Mouse (Mus musculus) left cerebral cortex, adult 2 months (tissue): Measurements from ENCODE around the gene Pax2. TPM values are rescaled to one million over a fixed set of nuclear protein-coding genes. Genes with fewer than 3 reads are reported as not detected.

Source experiments
- DNase-seq, 2 experiments: peaks; one replicate each; pipeline ENCODE4 v3.0.0; 2021 to 2022; ENCODE audit warnings: low spot score in 2 of 2, mixed read lengths in 1 of 2; ENCODE audit errors: extremely low spot score in 1 of 2
- H3K27ac ChIP-seq: fragments of 200-600 bp; 2 replicates; pipeline ENCODE4 v1.8.1; 2022
- H3K4me3 ChIP-seq: fragments of 200-600 bp; 2 replicates; pipeline ENCODE4 v1.8.1; 2022
- CTCF ChIP-seq: fragments of 200-600 bp; IDR thresholded peaks from 2 replicates; pipeline ENCODE4 v1.8.1; 2022; ENCODE audit warnings: antibody characterized with exemption, mild to moderate bottlenecking, moderate library complexity
- intact Hi-C: fragments of 180-260 bp; cut with DNase I; formaldehyde crosslinking; loops from one replicate; pipeline ENCODE4 v1.15.1; 2025
- microRNA-seq, 2 experiments: library from miRNA; unstranded; fragments of <30 nt; microRNA quantifications; one replicate each; pipeline ENCODE4 v1.2.0; 2021
- total RNA-seq, 2 experiments: library from RNA; stranded (reverse); gene quantifications; 2 replicates each; pipeline ENCODE4 v1.2.3; 2021

Pax2 gene
- total RNA-seq, 2 experiments from 2014 or later = 0.14 to 0.28 TPM

DNA sequence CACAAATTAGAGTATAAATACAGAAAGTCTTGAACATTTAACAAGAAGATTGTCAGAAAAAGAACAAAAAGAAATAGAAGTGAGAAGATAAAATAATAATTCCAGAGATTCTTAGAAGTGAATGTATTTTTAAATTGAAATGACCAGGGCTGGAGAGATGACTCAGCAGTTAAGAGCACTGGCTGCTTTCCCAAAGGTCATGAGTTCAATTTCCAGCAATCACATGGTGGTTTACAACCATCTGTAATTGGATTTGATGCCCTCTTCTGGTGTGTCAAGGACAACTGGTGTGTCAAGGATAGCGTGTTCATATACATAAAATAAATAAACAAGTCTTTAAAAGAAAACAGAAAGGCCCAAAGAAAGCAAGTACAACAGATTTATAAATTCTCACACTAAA is 102.8 kb downstream of the Pax2 start:
- DNase-seq = no peak
- Histone ChIP-seq H3K27ac (no peak overlapping the region), H3K4me3 (no peak overlapping the region)
- intact Hi-C loops = no loop called here
- no peak for TF ChIP-seq CTCF

DNA sequence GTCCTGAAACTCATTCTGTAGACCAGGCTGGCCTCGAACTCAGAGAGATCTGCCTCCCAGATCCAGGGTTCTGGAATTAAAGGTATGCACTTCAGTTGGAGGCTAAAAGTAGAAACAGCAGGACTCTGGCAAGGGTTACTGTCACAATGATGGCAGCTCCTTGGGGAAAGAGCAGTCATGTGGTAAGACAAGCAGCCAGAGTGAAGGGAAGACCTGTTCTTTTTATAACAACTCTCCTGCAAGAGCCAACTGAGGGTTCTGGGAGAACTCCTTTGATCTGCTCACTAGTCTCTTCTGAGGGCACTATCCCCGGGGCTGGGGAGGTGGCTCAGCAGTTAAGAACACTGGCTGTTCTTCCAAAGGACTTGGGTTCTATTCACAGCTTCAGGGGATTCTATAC is 112.9 kb downstream of the Pax2 start:
- no peak for DNase-seq
- no peak overlapping the region for H3K4me3 ChIP-seq
- no peak overlapping the region for H3K27ac ChIP-seq
- no peak for TF ChIP-seq CTCF
- intact Hi-C loops = no loop called here

DNA sequence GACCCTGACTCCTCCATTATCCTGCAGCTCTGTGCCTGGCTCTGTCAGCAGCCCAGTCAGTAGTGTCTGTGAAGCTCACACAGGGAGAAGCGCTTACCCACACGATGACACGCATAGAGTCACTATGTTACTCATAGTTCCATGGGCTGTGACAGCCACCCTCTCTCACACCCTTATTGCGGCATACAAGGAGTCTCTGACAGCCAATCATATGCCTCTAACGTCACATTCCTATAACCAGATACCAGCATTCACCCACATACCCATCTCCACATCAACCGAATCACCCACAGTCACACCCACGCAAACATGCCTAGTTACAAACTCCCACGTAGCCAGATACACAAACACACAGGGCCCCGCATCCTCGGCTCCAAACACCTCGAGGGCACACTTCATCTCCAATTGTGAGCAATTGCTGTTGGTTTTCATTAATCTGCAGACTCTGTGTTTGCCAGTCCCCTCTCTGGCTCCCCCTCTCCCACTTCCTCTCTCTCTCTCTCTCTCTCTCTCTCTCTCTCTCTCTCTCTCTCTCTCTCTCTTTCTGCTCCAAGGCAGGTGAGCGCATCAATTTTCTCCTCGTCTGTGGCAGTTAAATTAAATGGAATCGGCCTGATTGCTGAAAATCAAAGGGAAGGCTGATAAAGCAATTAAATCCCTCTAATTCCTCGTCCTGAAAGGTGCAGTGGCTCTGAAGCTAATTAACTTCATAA is 118.5 kb downstream of the Pax2 start:
- intact Hi-C loops = no loop called here
- no peak for TF ChIP-seq CTCF
- DNase-seq = no peak
- Histone ChIP-seq H3K27ac (no peak overlapping the region), H3K4me3 (no peak overlapping the region)

DNA sequence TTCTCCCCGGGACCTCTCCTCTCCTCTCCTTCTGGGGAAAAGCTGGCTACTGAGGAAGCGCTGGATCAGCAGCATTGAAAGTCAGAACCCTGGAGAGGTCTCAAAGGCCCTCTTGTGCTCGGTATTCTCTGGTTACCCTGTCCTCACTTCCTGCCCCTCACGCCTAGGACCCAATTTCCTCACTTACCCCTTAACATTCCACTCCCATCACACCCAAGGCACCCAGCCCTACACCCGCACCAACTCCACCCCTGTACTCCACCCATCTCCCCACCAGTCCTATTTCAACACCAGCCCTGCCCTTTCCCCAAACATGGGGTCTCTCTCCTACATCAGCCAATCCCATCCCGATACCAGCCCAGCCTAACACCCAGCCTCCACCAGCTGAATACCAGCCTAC is 119.1 kb downstream of the Pax2 start:
- intact Hi-C loops = no loop called here
- no peak for DNase-seq
- Histone ChIP-seq H3K4me3 (no peak overlapping the region), H3K27ac (no peak overlapping the region)
- TF ChIP-seq CTCF = no peak

DNA sequence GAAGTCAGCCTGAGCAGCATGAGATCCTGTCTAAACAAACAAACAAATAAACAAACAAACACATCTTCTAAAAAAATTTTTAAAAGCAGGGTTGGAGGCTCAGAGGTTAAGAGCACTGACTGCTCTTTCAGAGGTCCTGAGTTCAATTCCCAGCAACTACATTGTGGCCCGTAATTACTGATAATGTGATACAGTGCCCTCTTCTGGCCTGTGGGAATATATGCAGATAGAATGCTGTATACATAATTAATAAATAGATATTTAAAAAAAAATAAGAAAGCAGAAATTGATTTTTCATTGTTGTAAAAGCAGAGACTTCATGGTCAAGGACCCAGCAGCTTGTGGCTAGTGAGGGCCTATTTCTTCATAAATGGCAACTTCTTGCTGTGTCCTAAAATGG is 119.9 kb downstream of the Pax2 start:
- Histone ChIP-seq H3K4me3 (no peak overlapping the region), H3K27ac (no peak overlapping the region)
- intact Hi-C loops = no loop called here
- peak; percentile 5 for TF ChIP-seq CTCF
- no peak for DNase-seq

DNA sequence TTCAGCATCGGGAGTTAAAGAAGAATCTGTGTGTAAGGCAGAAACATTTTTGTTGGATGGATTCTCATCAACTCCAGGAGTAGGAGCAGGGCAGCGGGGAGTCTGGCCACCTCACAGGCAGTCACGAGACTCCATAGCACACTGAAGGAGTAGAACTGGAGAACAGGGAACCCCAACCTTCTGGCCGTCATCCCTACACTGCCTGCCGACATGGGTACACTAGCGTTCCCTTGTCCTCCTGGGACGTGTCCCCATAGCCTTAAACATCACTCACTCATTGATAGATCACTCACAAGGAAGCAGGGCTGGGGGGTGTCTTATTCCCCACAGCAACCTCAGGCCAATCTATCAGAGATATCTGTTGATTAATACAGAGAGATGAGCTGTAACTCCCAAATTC is 120.7 kb downstream of the Pax2 start:
- intact Hi-C loops = no loop called here
- no peak for TF ChIP-seq CTCF
- Histone ChIP-seq H3K4me3 (no peak overlapping the region), H3K27ac (no peak overlapping the region)
- DNase-seq = no peak

DNA sequence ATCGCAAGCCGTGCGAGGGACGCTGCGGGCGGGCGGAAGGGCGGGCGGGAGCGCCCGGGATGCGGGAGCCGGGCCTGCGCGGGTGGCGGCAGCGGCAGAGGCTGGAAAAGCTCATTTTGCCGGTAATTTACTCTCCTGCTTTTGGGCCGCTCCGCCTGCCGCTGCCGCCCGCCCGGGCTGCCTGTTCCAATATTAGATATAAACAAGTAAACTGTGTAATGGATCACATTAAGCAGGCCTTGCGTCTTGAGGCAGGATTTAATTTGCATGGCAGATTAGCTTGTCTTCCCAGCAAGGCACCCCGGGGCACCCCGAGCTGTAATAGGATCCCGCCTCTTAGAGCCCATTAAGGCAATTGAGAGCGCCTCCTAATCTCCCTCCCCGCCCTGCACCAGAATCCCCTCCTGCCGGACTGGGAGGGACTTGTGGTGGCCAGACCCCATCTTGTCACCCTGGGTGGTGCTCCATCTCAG is 126.7 kb downstream of the Pax2 start:
- no peak for DNase-seq
- Histone ChIP-seq H3K27ac (no peak overlapping the region), H3K4me3 (peak overlapping the region; percentile 37)
- TF ChIP-seq CTCF = no peak
- intact Hi-C loops = no loop called here

DNA sequence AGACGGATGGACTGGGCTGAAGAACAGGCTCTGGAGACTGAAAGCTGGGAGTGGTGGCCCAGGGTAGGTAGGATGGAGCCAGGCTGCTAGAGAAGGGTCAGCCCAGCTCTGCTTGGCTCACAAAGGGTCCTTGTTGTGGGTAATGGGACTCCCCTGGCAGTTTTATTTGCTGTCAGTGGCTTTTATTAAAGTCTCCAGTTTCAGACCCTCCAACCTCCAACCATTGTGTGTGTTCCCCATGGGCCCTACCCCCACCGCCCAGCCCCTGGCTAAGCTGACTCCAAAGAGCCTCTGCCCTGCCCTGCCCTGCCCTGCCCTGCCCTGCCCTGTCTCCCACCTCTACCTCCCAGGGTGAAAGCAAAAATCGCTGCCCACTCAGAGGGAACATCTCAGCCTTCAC is 128.5 kb downstream of the Pax2 start:
- DNase-seq = no peak
- no peak for TF ChIP-seq CTCF
- Histone ChIP-seq H3K4me3 (no peak overlapping the region), H3K27ac (no peak overlapping the region)
- intact Hi-C loops = no loop called here

DNA sequence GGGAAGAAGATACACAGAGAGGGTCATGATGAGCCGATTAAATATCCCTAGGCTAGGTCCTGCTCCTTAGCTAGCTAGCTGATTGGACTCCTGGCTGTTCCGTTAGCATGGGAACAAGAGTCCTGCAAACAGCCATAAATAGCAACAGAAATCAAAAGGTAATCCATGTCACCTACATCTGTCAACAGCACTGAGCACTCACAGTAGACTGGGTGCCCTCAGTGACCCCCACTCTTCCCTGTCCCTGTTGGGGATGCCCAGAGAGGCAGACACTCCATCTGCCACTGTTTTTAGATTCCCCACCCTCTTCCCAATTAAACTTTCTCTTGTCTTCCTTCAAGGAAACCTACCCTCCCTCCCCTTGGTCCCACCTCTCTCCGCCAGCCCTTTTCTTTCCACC is 130.6 kb downstream of the Pax2 start:
- no peak for DNase-seq
- intact Hi-C loops = no loop called here
- Histone ChIP-seq H3K27ac (no peak overlapping the region), H3K4me3 (no peak overlapping the region)
- no peak for TF ChIP-seq CTCF

Small RNA genes lying within 50 kb of the gene (microRNA-seq; reads per million reads assigned to microRNA genes)
- 0 reads per million in 2 experiments for gene Mir6405

Other genes starting within 250 kb of the Pax2 start
- under 1 TPM; 0.11 to 0.16 TPM for gene Sec31b, start 210.2 kb upstream of the Pax2 start, total RNA-seq
- gene Gm20538, start 203.2 kb upstream of the Pax2 start, total RNA-seq = not detected
- gene Ndufb8, start 200.6 kb upstream of the Pax2 start, total RNA-seq = 100 to 1,000 TPM; 336 to 363 TPM
- gene Hif1an, start 193.2 kb upstream of the Pax2 start, total RNA-seq = 10 to 100 TPM; 33.6 to 35.3 TPM
- gene Slf2, start 175.1 kb downstream of the Pax2 start, total RNA-seq = 10 to 100 TPM; 37.2 to 41.8 TPM
- gene Sema4g, start 233.1 kb downstream of the Pax2 start, total RNA-seq = 10 to 100 TPM; 19.4 to 24.4 TPM
- gene Twnk, start 249.6 kb downstream of the Pax2 start, total RNA-seq = 10 to 100 TPM; 12.9 to 14.8 TPM